Mouse (Mus musculus) hindbrain, embryonic 14.5 days (tissue): ENCODE data around the gene Homer1. TPM values are rescaled to one million over a fixed set of nuclear protein-coding genes. Genes with fewer than 3 reads are reported as not detected.

Source experiments
- ATAC-seq: fragments of 200-750 bp; cut with Nextera tagmentation; 2 replicates; pipeline ENCODE4 v1.8.0; 2017; ENCODE audit warnings: moderate number of reproducible peaks, mild to moderate bottlenecking, moderate TSS enrichment, moderate library complexity; ENCODE audit not compliant: low FRiP score
- DNase-seq: peaks from one replicate; pipeline ENCODE4 v3.0.0-alpha.2; 2015; ENCODE audit warnings: low spot score
- H3K27ac ChIP-seq: fragments of 300-500 bp; sonication (generic); 2 replicates; pipeline ENCODE4 v1.5.1; 2014; ENCODE audit warnings: mild to moderate bottlenecking, moderate library complexity
- H3K27me3 ChIP-seq: fragments of 300-500 bp; sonication (generic); 2 replicates; pipeline ENCODE4 v1.6.1; 2014; ENCODE audit warnings: mild to moderate bottlenecking, low read length, mixed read lengths; ENCODE audit not compliant: control insufficient read depth, insufficient read depth
- H3K36me3 ChIP-seq: fragments of 300-500 bp; sonication (generic); replicated peaks from 2 replicates; pipeline ENCODE4 v1.6.1; 2014; ENCODE audit not compliant: control insufficient read depth, insufficient read depth
- H3K4me1 ChIP-seq: fragments of 300-500 bp; sonication (generic); replicated peaks from 2 replicates; pipeline ENCODE4 v1.6.1; 2014; ENCODE audit warnings: antibody characterized with exemption, low read length, mixed read lengths; ENCODE audit not compliant: control insufficient read depth, insufficient read depth
- H3K4me2 ChIP-seq: fragments of 300-500 bp; sonication (generic); replicated peaks from 2 replicates; pipeline ENCODE4 v1.6.1; 2014; ENCODE audit warnings: mild to moderate bottlenecking, moderate library complexity
- H3K4me3 ChIP-seq: fragments of 300-500 bp; sonication (generic); replicated peaks from 2 replicates; pipeline ENCODE4 v1.5.1; 2014; ENCODE audit warnings: mild to moderate bottlenecking, low read length
- H3K9ac ChIP-seq: fragments of 300-500 bp; sonication (generic); 2 replicates; pipeline ENCODE4 v1.6.1; 2014
- H3K9me3 ChIP-seq: fragments of 300-500 bp; sonication (generic); 2 replicates; pipeline ENCODE4 v1.6.1; 2016; ENCODE audit warnings: low read length; ENCODE audit not compliant: control insufficient read depth
- WGBS: fragments of 180-500 bp; shearing (Covaris S2); extraction: QIAGEN DNeasy Blood & Tissue Kit; methylation state at CpG from one replicate; pipeline ENCODE4 v1.1.7; 2014; 5-methylcytosine and 5-hydroxymethylcytosine counted together
- polyA plus RNA-seq: library from polyadenylated mRNA; unstranded; fragments of >200 nt; fragmentation: Nextera tagmentation; extraction: Ambion mirVana; gene quantifications from 2 replicates; pipeline ENCODE4 v1.2.1, GENCODE M21; 2014

Homer1 gene
- polyA plus RNA-seq, 1 experiment from 2014 or later: 18.5 TPM

DNA sequence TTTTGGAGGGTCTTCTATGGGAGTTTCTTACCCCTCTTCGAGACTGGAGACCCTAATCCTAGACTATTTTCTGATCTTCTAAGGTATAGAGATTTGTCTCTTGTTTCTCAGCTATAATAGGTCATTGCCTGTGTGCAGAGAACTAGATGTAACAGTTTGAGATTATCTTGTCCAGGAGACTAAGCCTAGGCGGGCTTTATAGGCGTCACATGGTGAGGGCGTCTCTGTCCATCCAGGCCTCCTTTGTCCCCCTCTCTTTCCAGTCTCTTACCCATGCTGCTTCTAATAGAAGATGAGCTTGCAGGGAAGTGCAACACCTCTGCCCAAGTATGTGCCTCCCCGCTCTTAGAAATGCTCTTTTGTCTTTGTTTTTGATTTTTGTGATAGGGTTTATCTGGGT is 83.7 kb downstream of the Homer1 start:
- H3K9me3 ChIP-seq: no peaks in the 10 kb centered on the region
- H3K4me3 ChIP-seq: no peak overlapping the region
- H3K4me1 ChIP-seq: no peaks in the 10 kb centered on the region
- ATAC-seq (no peak), DNase-seq (no peak)
- no peak overlapping the region for H3K4me2 ChIP-seq
- no peak overlapping the region for H3K9ac ChIP-seq
- no peaks in the 10 kb centered on the region for H3K36me3 ChIP-seq
- H3K27ac ChIP-seq: no peak overlapping the region
- 92% methylated on average over 5 of the region's 5 CpGs for WGBS
- H3K27me3 ChIP-seq: no peaks in the 10 kb centered on the region

DNA sequence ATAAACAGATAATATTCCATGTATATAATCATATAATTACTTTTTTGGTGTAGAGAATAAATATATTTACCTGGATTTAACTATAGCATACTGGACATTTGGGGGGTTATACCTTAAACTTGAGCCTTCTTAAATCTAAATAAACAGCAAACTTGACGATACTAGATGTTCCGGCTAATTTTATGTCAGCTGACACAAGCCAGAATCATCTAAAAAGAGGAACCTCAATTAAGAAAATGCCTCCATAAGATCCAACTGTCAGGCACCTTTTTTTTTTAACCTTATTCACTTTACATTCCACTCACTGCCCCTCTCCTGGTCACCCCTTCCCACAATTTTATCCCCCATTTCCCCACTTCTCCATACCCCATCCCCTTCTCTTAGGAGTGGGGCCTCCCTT is 84.2 kb downstream of the Homer1 start:
- H3K27ac ChIP-seq: no peak overlapping the region
- 100% methylated on average over 2 of the region's 2 CpGs for WGBS
- H3K4me1 ChIP-seq: no peaks in the 10 kb centered on the region
- no peak for DNase-seq
- no peak overlapping the region for H3K4me2 ChIP-seq
- H3K4me3 ChIP-seq: no peak overlapping the region
- ATAC-seq: no peak
- no peak overlapping the region for H3K9ac ChIP-seq
- no peaks in the 10 kb centered on the region for H3K27me3 ChIP-seq
- no peaks in the 10 kb centered on the region for H3K9me3 ChIP-seq
- no peaks in the 10 kb centered on the region for H3K36me3 ChIP-seq

GRCm38 (mm10) chr13:93384481-93384880 is 85.0 kb downstream of the Homer1 start:
- 82% methylated on average over 1 of the region's 1 CpGs for WGBS
- Histone ChIP-seq H3K4me3 (no peak overlapping the region), H3K27ac (no peak overlapping the region), H3K9me3 (no peaks in the 10 kb centered on the region), H3K4me2 (no peak overlapping the region), H3K9ac (no peak overlapping the region), H3K4me1 (no peaks in the 10 kb centered on the region), H3K27me3 (no peaks in the 10 kb centered on the region), H3K36me3 (no peaks in the 10 kb centered on the region)
- DNase-seq: no peak
- ATAC-seq: no peak

GRCm38 (mm10) chr13:93385147-93385546 is 85.7 kb downstream of the Homer1 start:
- H3K36me3 ChIP-seq: no peaks in the 10 kb centered on the region
- H3K9me3 ChIP-seq: no peaks in the 10 kb centered on the region
- DNase-seq (no peak), ATAC-seq (no peak)
- no peak overlapping the region for H3K4me2 ChIP-seq
- WGBS: 63% methylated on average over 1 of the region's 1 CpGs
- H3K9ac ChIP-seq: no peak overlapping the region
- H3K27ac ChIP-seq: no peak overlapping the region
- H3K27me3 ChIP-seq: no peaks in the 10 kb centered on the region
- no peaks in the 10 kb centered on the region for H3K4me1 ChIP-seq
- H3K4me3 ChIP-seq: no peak overlapping the region

GRCm38 (mm10) chr13:93387440-93387839 is 88.0 kb downstream of the Homer1 start:
- Histone ChIP-seq H3K9me3 (no peaks in the 10 kb centered on the region), H3K4me3 (no peak overlapping the region), H3K27ac (no peak overlapping the region), H3K9ac (no peak overlapping the region), H3K27me3 (no peaks in the 10 kb centered on the region), H3K4me2 (no peak overlapping the region), H3K36me3 (peaks cover 7% of the 10 kb centered on the region), H3K4me1 (no peaks in the 10 kb centered on the region)
- WGBS: 75% methylated on average over 5 of the region's 5 CpGs
- ATAC-seq (no peak), DNase-seq (no peak)

- no peak overlapping the region for H3K27ac ChIP-seq
- no peak overlapping the region for H3K4me2 ChIP-seq
- WGBS: 87% methylated on average over 7 of the region's 7 CpGs
- peaks cover 12% of the 10 kb centered on the region for H3K36me3 ChIP-seq
- ATAC-seq (no peak), DNase-seq (no peak)
- H3K9ac ChIP-seq: no peak overlapping the region
- no peaks in the 10 kb centered on the region for H3K27me3 ChIP-seq
- no peaks in the 10 kb centered on the region for H3K4me1 ChIP-seq
- no peaks in the 10 kb centered on the region for H3K9me3 ChIP-seq
- no peak overlapping the region for H3K4me3 ChIP-seq
Measured at GRCm38 (mm10) chr13:93388594-93389241, 89.3 kb downstream of the Homer1 start.

DNA sequence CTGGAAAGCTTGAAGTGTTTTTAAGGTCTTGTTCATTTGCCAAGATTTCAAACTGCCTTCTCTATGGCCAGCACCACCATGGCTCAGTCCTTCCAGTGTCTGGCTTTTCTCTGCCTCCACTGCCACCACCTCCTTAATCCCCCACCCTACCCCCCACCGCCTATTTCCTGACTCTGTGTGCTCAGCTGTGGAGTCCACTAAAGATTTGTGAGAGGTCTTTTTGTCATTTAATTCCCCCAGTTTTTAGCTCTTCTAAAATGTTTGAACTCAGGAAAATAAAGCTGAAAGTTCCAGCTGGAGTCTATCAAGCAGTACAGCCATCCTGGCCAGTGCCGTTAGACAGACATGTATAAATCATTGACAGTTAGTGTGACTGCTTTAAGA is 89.8 kb downstream of the Homer1 start:
- Histone ChIP-seq H3K4me2 (no peak overlapping the region), H3K27me3 (no peaks in the 10 kb centered on the region), H3K27ac (no peak overlapping the region), H3K9ac (no peak overlapping the region), H3K4me3 (no peak overlapping the region), H3K9me3 (no peaks in the 10 kb centered on the region), H3K36me3 (peaks cover 18% of the 10 kb centered on the region), H3K4me1 (no peaks in the 10 kb centered on the region)
- DNase-seq (no peak), ATAC-seq (no peak)
- 58% methylated on average over 2 of the region's 2 CpGs for WGBS

DNA sequence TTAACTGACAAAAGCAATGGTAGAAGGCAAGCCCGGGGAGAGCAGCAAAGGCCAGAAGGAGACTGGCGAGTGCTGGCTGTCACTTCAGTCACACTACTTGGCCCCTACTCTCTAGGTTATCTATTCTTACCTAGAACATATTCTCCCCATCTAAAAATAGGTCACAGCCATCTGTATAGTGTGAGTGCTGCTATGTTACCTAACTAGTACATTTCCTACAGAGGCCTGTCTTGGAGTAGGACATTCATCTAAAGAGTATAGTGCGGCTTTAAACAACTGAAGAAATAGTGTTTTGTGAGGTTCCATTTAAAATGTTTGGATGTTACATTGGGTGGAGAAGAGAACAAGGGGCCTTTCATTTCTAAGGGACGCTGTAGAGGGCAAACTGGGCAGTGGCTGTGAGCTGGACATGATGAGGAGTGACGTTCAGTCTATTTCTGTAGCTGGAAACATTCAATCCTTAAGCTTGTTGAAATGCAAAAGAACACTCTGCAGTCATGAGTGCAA is 100.3 kb downstream of the Homer1 start:
- no peak overlapping the region for H3K4me2 ChIP-seq
- H3K9ac ChIP-seq: no peak overlapping the region
- H3K4me3 ChIP-seq: no peak overlapping the region
- ATAC-seq (no peak), DNase-seq (no peak)
- H3K36me3 ChIP-seq: peaks cover 48% of the 10 kb centered on the region
- WGBS: 92% methylated on average over 5 of the region's 5 CpGs
- no peaks in the 10 kb centered on the region for H3K4me1 ChIP-seq
- H3K27ac ChIP-seq: no peak overlapping the region
- H3K9me3 ChIP-seq: no peaks in the 10 kb centered on the region
- H3K27me3 ChIP-seq: no peaks in the 10 kb centered on the region

- no peak overlapping the region for H3K4me2 ChIP-seq
- no peak overlapping the region for H3K9ac ChIP-seq
- ATAC-seq: no peak
- H3K27me3 ChIP-seq: no peaks in the 10 kb centered on the region
- H3K27ac ChIP-seq: no peak overlapping the region
- H3K4me1 ChIP-seq: no peaks in the 10 kb centered on the region
- H3K4me3 ChIP-seq: no peak overlapping the region
- no peaks in the 10 kb centered on the region for H3K9me3 ChIP-seq
- peaks cover 40% of the 10 kb centered on the region for H3K36me3 ChIP-seq
- WGBS: 94% methylated on average over 7 of the region's 7 CpGs
- DNase-seq: no peak
Measured at GRCm38 (mm10) chr13:93401947-93402346, 102.5 kb downstream of the Homer1 start.

DNA sequence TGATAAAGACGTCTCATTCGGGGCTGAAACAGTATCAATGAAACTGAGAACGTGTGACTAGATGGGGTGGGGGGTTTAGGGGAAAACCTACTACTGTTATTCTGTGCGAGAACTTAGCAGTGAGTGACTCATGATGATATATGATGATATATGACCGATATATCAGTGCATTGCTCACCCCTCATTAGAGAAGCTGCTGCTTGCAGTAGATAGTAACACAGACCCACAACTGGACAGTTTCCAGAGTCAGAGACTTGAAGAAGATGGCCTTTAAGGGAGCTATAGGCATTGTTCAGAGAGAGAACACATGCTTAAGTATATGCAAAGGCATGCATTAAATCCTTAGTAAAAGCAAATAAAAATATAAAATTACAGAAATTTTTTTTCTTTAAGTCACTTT is 107.4 kb downstream of the Homer1 start:
- Histone ChIP-seq H3K9me3 (no peaks in the 10 kb centered on the region), H3K9ac (no peak overlapping the region)
- 86% methylated on average over 5 of the region's 5 CpGs for WGBS

More for the DNA sequence above, 107.4 kb downstream of the Homer1 start:
- DNase-seq (no peak), ATAC-seq (no peak)
- Histone ChIP-seq H3K27ac (no peak overlapping the region), H3K36me3 (peaks cover 36% of the 10 kb centered on the region), H3K4me2 (no peak overlapping the region), H3K27me3 (no peaks in the 10 kb centered on the region), H3K4me3 (no peak overlapping the region), H3K4me1 (no peaks in the 10 kb centered on the region)
